Mouse (Mus musculus) kidney, adult 2 months (tissue): ENCODE data around the gene Ndel1. TPM values are rescaled to one million over a fixed set of nuclear protein-coding genes. Genes with fewer than 3 reads are reported as not detected.

Experiments used
- DNase-seq: peaks from one replicate; pipeline ENCODE4 v3.0.0; 2021
- H3K27ac ChIP-seq: fragments of 200-500 bp; 2 replicates; pipeline ENCODE4 v1.5.1; 2012; ENCODE audit warnings: low read depth, low read length, control low read depth, inconsistent platforms; ENCODE audit not compliant: insufficient read depth
- H3K27me3 ChIP-seq: fragments of 200-500 bp; replicated peaks from 2 replicates; pipeline ENCODE4 v1.6.1; 2012; ENCODE audit warnings: mild to moderate bottlenecking, moderate library complexity, low read length, inconsistent platforms; ENCODE audit not compliant: control insufficient read depth, insufficient read depth
- H3K36me3 ChIP-seq: fragments of 200-500 bp; 2 replicates; pipeline ENCODE4 v1.6.1; 2012; ENCODE audit warnings: mild to moderate bottlenecking, moderate library complexity, low read length, inconsistent platforms; ENCODE audit not compliant: control insufficient read depth, insufficient read depth
- H3K4me1 ChIP-seq: fragments of 200-500 bp; 2 replicates; pipeline ENCODE4 v1.6.1; 2011; ENCODE audit warnings: low read length; ENCODE audit not compliant: control insufficient read depth, insufficient read depth
- H3K4me3 ChIP-seq: fragments of 200-500 bp; 2 replicates; pipeline ENCODE4 v1.5.1; 2011; ENCODE audit warnings: mild to moderate bottlenecking, low read depth, low read length, control low read depth; ENCODE audit not compliant: insufficient read depth
- CTCF ChIP-seq: fragments of 200-500 bp; conservative IDR thresholded peaks from 2 replicates; pipeline ENCODE4 v1.5.1; 2011; ENCODE audit warnings: low read depth, mild to moderate bottlenecking, control low read depth, low read length, moderate library complexity, mixed read lengths; ENCODE audit not compliant: insufficient read depth, insufficient read length
- POLR2A ChIP-seq: fragments of 200-500 bp; IDR thresholded peaks from one replicate; pipeline ENCODE4 v1.6.1; 2011; ENCODE audit warnings: low read depth, low read length, control low read depth
- WGBS: fragments of 180-500 bp; shearing (Covaris S2); methylation state at CpG from one replicate; pipeline ENCODE4 v1.1.7; 2018; 5-methylcytosine and 5-hydroxymethylcytosine counted together
- polyA plus RNA-seq: library from polyadenylated mRNA; depleted of rRNA; stranded (reverse); fragments of >200 nt; gene quantifications from 2 replicates; pipeline ENCODE4 v1.2.3, GENCODE M21; 2012

Ndel1 gene
- polyA plus RNA-seq, 1 experiment = 88.9 TPM

GRCm38 (mm10) chr11:68900519-68901350 is 29.1 kb upstream of the Ndel1 start:
- no peak for DNase-seq
- 28% methylated on average over 31 of the region's 31 CpGs for WGBS
- Histone ChIP-seq H3K4me1 (no peaks in the 10 kb centered on the region), H3K36me3 (peaks cover 11% of the 10 kb centered on the region), H3K27me3 (no peaks in the 10 kb centered on the region), H3K4me3 (peak overlapping the region; percentile 49), H3K27ac (no peak overlapping the region)
- no peak for TF ChIP-seq POLR2A

GRCm38 (mm10) chr11:68899815-68900214 is 28.2 kb upstream of the Ndel1 start:
- H3K4me3 ChIP-seq = no peak overlapping the region
- no peaks in the 10 kb centered on the region for H3K4me1 ChIP-seq
- H3K27me3 ChIP-seq = no peaks in the 10 kb centered on the region
- no peak overlapping the region for H3K27ac ChIP-seq
- WGBS = 79% methylated on average over 8 of the region's 8 CpGs
- TF ChIP-seq POLR2A (no peak), CTCF (no peak)
- H3K36me3 ChIP-seq = peaks cover 10% of the 10 kb centered on the region
- no peak for DNase-seq

- Histone ChIP-seq H3K4me1 (no peaks in the 10 kb centered on the region), H3K4me3 (no peak overlapping the region), H3K27ac (no peak overlapping the region), H3K27me3 (no peaks in the 10 kb centered on the region), H3K36me3 (peaks cover 5% of the 10 kb centered on the region; the same call in 1 of the 2 replicates)
- DNase-seq = no peak
- WGBS = 87% methylated on average over 6 of the region's 6 CpGs
- TF ChIP-seq CTCF = no peak
- no peak for TF ChIP-seq POLR2A
Observed at GRCm38 (mm10) chr11:68898790-68899189, 27.1 kb upstream of the Ndel1 start.

GRCm38 (mm10) chr11:68897838-68898237 is 26.2 kb upstream of the Ndel1 start:
- H3K27me3 ChIP-seq = no peaks in the 10 kb centered on the region
- no peaks in the 10 kb centered on the region for H3K36me3 ChIP-seq
- no peaks in the 10 kb centered on the region for H3K4me1 ChIP-seq
- H3K27ac ChIP-seq = no peak overlapping the region
- TF ChIP-seq POLR2A = no peak
- no peak for TF ChIP-seq CTCF
- no peak for DNase-seq
- no peak overlapping the region for H3K4me3 ChIP-seq
- WGBS = 58% methylated on average over 6 of the region's 6 CpGs

- Histone ChIP-seq H3K27me3 (no peaks in the 10 kb centered on the region), H3K4me1 (no peaks in the 10 kb centered on the region), H3K36me3 (no peaks in the 10 kb centered on the region), H3K27ac (no peak overlapping the region), H3K4me3 (no peak overlapping the region)
- peak; percentile 77 for TF ChIP-seq CTCF
- TF ChIP-seq POLR2A = no peak
- WGBS = 59% methylated on average over 4 of the region's 4 CpGs
- peak; percentile 69 for DNase-seq
Observed at GRCm38 (mm10) chr11:68897120-68897519, 25.5 kb upstream of the Ndel1 start.

GRCm38 (mm10) chr11:68896247-68896646 is 24.6 kb upstream of the Ndel1 start:
- 94% methylated on average over 5 of the region's 5 CpGs for WGBS
- no peaks in the 10 kb centered on the region for H3K4me1 ChIP-seq
- no peak for DNase-seq

GRCm38 (mm10) chr11:68893911-68894464 is 22.3 kb upstream of the Ndel1 start:
- Histone ChIP-seq H3K27ac (no peak overlapping the region), H3K4me1 (no peaks in the 10 kb centered on the region), H3K4me3 (no peak overlapping the region), H3K27me3 (no peaks in the 10 kb centered on the region), H3K36me3 (no peaks in the 10 kb centered on the region)
- no peak for DNase-seq
- TF ChIP-seq CTCF = no peak
- no peak for TF ChIP-seq POLR2A
- 76% methylated on average over 12 of the region's 12 CpGs for WGBS

More at GRCm38 (mm10) chr11:68896247-68896646, 24.6 kb upstream of the Ndel1 start:
- Histone ChIP-seq H3K27me3 (no peaks in the 10 kb centered on the region), H3K27ac (no peak overlapping the region), H3K36me3 (no peaks in the 10 kb centered on the region), H3K4me3 (no peak overlapping the region)
- no peak for TF ChIP-seq POLR2A
- TF ChIP-seq CTCF = no peak
